Mouse (Mus musculus) CH12.LX (cell line): ENCODE results near the gene Zfp639. TPM values are rescaled to one million over a fixed set of nuclear protein-coding genes. Genes with fewer than 3 reads are reported as not detected.
A peak's percentile ranks its signal among the peaks of the same experiment; 100 is the strongest.

Experiments
- DNase-seq: peaks from one replicate; pipeline ENCODE4 v3.0.0-alpha.2; 2013; ENCODE audit errors: extremely low read depth
- H3K27ac ChIP-seq: 2 replicates; pipeline ENCODE4 v1.5.1; 2012; ENCODE audit warnings: low read depth, mild to moderate bottlenecking, control low read depth, moderate library complexity; ENCODE audit not compliant: insufficient read depth
- H3K27me3 ChIP-seq: replicated peaks from 2 replicates; pipeline ENCODE3; 2012; ENCODE audit warnings: inconsistent platforms
- H3K36me3 ChIP-seq, 2 experiments: replicated peaks in 1 of 2; 2 replicates each; pipeline versions ENCODE3 to v1.6.1; 2012; ENCODE audit warnings: inconsistent platforms in 1 of 2, low read length in 1 of 2, mild to moderate bottlenecking in 1 of 2, mixed read lengths in 1 of 2, moderate library complexity in 1 of 2; ENCODE audit not compliant: control insufficient read depth in 1 of 2, insufficient read depth in 1 of 2
- H3K4me1 ChIP-seq, 2 experiments: 2 replicates each; pipeline ENCODE4 v1.6.1; 2012; ENCODE audit warnings: inconsistent platforms in 1 of 2, moderate library complexity in 1 of 2; ENCODE audit not compliant: insufficient read depth in 2 of 2, control insufficient read depth in 1 of 2
- H3K4me2 ChIP-seq: 2 replicates; pipeline ENCODE4 v1.6.1; 2012; ENCODE audit warnings: low read depth, mild to moderate bottlenecking, control low read depth; ENCODE audit not compliant: poor library complexity, insufficient read depth, severe bottlenecking
- H3K4me3 ChIP-seq, 3 experiments: fragments of 150-350 bp in 1 of 3; sonication (generic) in 1 of 3; replicated peaks in 1 of 3; 2 replicates each; pipeline versions ENCODE3 to v1.5.1; 2011 to 2012; ENCODE audit warnings: low read depth in 2 of 3, low read length in 2 of 3, mild to moderate bottlenecking in 2 of 3, moderate library complexity in 2 of 3, control low read depth in 1 of 3, improper control_type of control experiment in 1 of 3, inconsistent platforms in 1 of 3, mixed read lengths in 1 of 3; ENCODE audit not compliant: poor library complexity in 1 of 3
- H3K79me2 ChIP-seq: replicated peaks from 2 replicates; pipeline ENCODE4 v1.6.1; 2012; ENCODE audit warnings: mild to moderate bottlenecking, moderate library complexity; ENCODE audit not compliant: control insufficient read depth, poor library complexity, insufficient read depth, severe bottlenecking; ENCODE audit errors: extremely low read depth
- H3K9ac ChIP-seq: 2 replicates; pipeline ENCODE4 v1.6.1; 2012; ENCODE audit warnings: low read depth, mild to moderate bottlenecking, control low read depth, moderate library complexity; ENCODE audit not compliant: insufficient read depth
- H3K9me3 ChIP-seq: replicated peaks from 2 replicates; pipeline ENCODE3; 2012; ENCODE audit warnings: low read length, inconsistent platforms, mixed read lengths
- BHLHE40 ChIP-seq: IDR thresholded peaks from 2 replicates; pipeline ENCODE4 v1.6.1; 2011; ENCODE audit warnings: mild to moderate bottlenecking, low read depth, low read length, improper control_type of control experiment
- CHD1 ChIP-seq: IDR thresholded peaks from 2 replicates; pipeline ENCODE4 v1.6.1; 2012; ENCODE audit warnings: low read depth, low read length, improper control_type of control experiment, inconsistent platforms
- CHD2 ChIP-seq: IDR thresholded peaks from 2 replicates; pipeline ENCODE4 v1.6.1; 2011; ENCODE audit warnings: low read length, improper control_type of control experiment
- CTCF ChIP-seq, 2 experiments: IDR thresholded peaks in 1 of 2; conservative IDR thresholded peaks in 1 of 2; 2 replicates each; pipeline ENCODE4 v1.5.1; 2011 to 2012; ENCODE audit warnings: low read depth in 2 of 2, low read length in 2 of 2, improper control_type of control experiment in 1 of 2, inconsistent platforms in 1 of 2, mild to moderate bottlenecking in 1 of 2, moderate library complexity in 1 of 2
- E2F4 ChIP-seq: IDR thresholded peaks from 2 replicates; pipeline ENCODE4 v1.6.1; 2011; ENCODE audit warnings: low read depth, low read length, improper control_type of control experiment; ENCODE audit not compliant: insufficient replicate concordance
- EP300 ChIP-seq: IDR thresholded peaks from 2 replicates; pipeline ENCODE4 v1.6.1; 2011; ENCODE audit warnings: low read length, improper control_type of control experiment
- ETS1 ChIP-seq: conservative IDR thresholded peaks from 2 replicates; pipeline ENCODE4 v1.6.1; 2012; ENCODE audit warnings: low read depth, mild to moderate bottlenecking, inconsistent platforms, low read length, improper control_type of control experiment, moderate library complexity
- HCFC1 ChIP-seq: IDR thresholded peaks from 2 replicates; pipeline ENCODE4 v1.6.1; 2012; ENCODE audit warnings: low read depth, mild to moderate bottlenecking, inconsistent platforms, low read length, improper control_type of control experiment
- JUN ChIP-seq: IDR thresholded peaks from 2 replicates; pipeline ENCODE4 v1.6.1; 2011; ENCODE audit warnings: low read depth, mild to moderate bottlenecking, low read length, improper control_type of control experiment, moderate library complexity; ENCODE audit not compliant: insufficient read depth
- JUND ChIP-seq: conservative IDR thresholded peaks from 2 replicates; pipeline ENCODE4 v1.6.1; 2011; ENCODE audit warnings: low read depth, low read length, improper control_type of control experiment
- KAT2A ChIP-seq: IDR thresholded peaks from 2 replicates; pipeline ENCODE4 v1.6.1; 2012; ENCODE audit warnings: low read length, improper control_type of control experiment, inconsistent platforms; ENCODE audit not compliant: insufficient replicate concordance
- MXI1 ChIP-seq: IDR thresholded peaks from 2 replicates; pipeline ENCODE4 v1.6.1; 2011; ENCODE audit warnings: mild to moderate bottlenecking, low read depth, low read length, improper control_type of control experiment
- NELFE ChIP-seq: IDR thresholded peaks from 2 replicates; pipeline ENCODE4 v1.6.1; 2011; ENCODE audit warnings: low read depth, low read length, improper control_type of control experiment
- NRF1 ChIP-seq: IDR thresholded peaks from 2 replicates; pipeline ENCODE4 v1.6.1; 2014; ENCODE audit warnings: low read depth, mild to moderate bottlenecking, inconsistent platforms, low read length, improper control_type of control experiment, moderate library complexity
- POLR2AphosphoS2 ChIP-seq: IDR thresholded peaks from 2 replicates; pipeline ENCODE4 v1.6.1; 2011; ENCODE audit warnings: low read depth, low read length, improper control_type of control experiment
- TBP ChIP-seq: conservative IDR thresholded peaks from 2 replicates; pipeline ENCODE4 v1.6.1; 2011; ENCODE audit warnings: low read depth, low read length, improper control_type of control experiment
- USF1 ChIP-seq: IDR thresholded peaks from 2 replicates; pipeline ENCODE4 v1.6.1; 2014; ENCODE audit warnings: low read depth, mild to moderate bottlenecking, inconsistent platforms, low read length, improper control_type of control experiment
- USF2 ChIP-seq: conservative IDR thresholded peaks from 2 replicates; pipeline ENCODE4 v1.6.1; 2011; ENCODE audit warnings: low read depth, low read length, improper control_type of control experiment
- ZC3H11A ChIP-seq: IDR thresholded peaks from 2 replicates; pipeline ENCODE4 v1.6.1; 2012; ENCODE audit warnings: low read depth, mild to moderate bottlenecking, inconsistent platforms, low read length, improper control_type of control experiment
- ZKSCAN1 ChIP-seq: IDR thresholded peaks from 2 replicates; pipeline ENCODE4 v1.6.1; 2012; ENCODE audit warnings: low read depth, inconsistent platforms, low read length, improper control_type of control experiment, borderline replicate concordance
- ZMIZ1 ChIP-seq: IDR thresholded peaks from 2 replicates; pipeline ENCODE4 v1.6.1; 2012; ENCODE audit warnings: low read depth, mild to moderate bottlenecking, inconsistent platforms, low read length, improper control_type of control experiment
- ZNF384 ChIP-seq: IDR thresholded peaks from 2 replicates; pipeline ENCODE4 v1.6.1; 2012; ENCODE audit warnings: low read depth, low read length, improper control_type of control experiment, inconsistent platforms
- dilution Hi-C: fragments of 300-500 bp; cut with MboI; formaldehyde crosslinking; loops from 2 replicates; pipeline ENCODE4 v1.14.3; 2020; ENCODE audit warnings: low sequenced_read_pairs; ENCODE audit not compliant: extremely low pct_unique_long_range_greater_than_20kb, extremely low pct_ligation_motif_present
- in situ Hi-C: fragments of 300-500 bp; cut with MboI; formaldehyde crosslinking; loops from 3 replicates; pipeline ENCODE4 v1.14.3; 2019; ENCODE audit warnings: low sequenced_read_pairs, low pct_ligation_motif_present, low pct_unique_long_range_greater_than_20kb, mixed read lengths
- polyA plus RNA-seq: library from polyadenylated mRNA; unstranded; fragments of >175 nt; gene quantifications from 2 replicates; pipeline ENCODE4 v1.2.1, GENCODE M21; 2012; ENCODE audit warnings: low read depth; ENCODE audit not compliant: insufficient read length
- total RNA-seq, 2 experiments: library from RNA; depleted of rRNA; stranded (reverse); fragments of 300-350 nt in 1 of 2; fragments of >200 nt in 1 of 2; gene quantifications; 2 replicates each; pipeline ENCODE4 v1.2.3; 2012 to 2014

Zfp639 gene
- total and polyA plus RNA-seq, 3 experiments: 40.3 to 96.3 (median 43.2) TPM

DNA sequence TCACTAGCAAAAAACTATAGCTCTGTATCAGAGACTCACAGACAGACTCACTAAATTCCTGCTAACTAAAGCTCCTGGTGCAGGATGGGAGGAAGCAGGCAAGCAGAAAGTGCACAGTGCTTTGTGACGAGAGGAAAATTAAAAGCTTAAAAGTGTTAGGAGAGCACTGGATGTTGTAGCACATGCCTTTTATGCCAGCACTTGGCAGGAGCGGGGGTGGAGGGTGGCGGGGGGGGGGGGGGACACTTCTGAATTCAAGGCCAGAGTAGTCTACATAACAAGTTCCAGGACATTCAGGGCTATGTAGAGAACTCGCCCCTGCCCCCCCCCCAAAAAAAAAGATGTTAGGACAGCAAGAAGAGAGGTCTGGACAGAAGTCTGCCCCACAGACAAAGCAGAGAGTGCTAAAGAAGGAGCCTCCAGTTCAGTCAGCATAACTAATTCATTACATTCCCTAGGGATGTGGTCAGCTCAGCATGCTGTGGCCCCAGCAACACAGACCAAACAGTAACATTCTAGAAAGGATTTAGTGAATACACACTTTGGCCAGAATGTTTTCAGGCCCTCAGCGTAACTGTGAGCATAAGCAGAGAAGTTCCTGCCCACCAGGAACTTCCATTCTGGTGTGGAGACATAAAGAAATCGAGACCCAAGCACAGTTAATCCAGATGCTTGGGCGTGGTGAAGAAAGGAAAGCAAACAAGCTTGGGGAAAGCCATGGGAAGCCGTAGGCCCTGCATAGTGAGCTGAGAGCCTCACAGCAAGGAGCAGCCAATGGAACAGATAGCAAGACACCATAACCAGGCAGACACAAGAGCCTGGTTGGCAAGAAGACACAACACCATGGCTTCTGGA, 14.0 kb upstream of the Zfp639 start:
- Histone ChIP-seq H3K27me3 (no peaks in the 10 kb centered on the region), H3K79me2 (no peaks in the 10 kb centered on the region), H3K4me3 (no peak overlapping the region), H3K27ac (peak overlapping the region; percentile 53), H3K4me1 (peaks cover 33 to 64% of the 10 kb centered on the region in 2 experiments), H3K9ac (peak overlapping the region; percentile 20; the same call in 1 of the 2 replicates), H3K4me2 (peak overlapping the region; percentile 14; the same call in 1 of the 2 replicates), H3K36me3 (no peaks in the 10 kb centered on the region), H3K9me3 (no peaks in the 10 kb centered on the region)
- in situ Hi-C loops (loop anchor here (10.0 kb wide), 1 partner anchor 121 kb away; no protein-coding TSS in a partner anchor), dilution Hi-C loops (no loop called here)
- TF ChIP-seq MXI1: no peak
- TF ChIP-seq POLR2AphosphoS2: no peak
- no peak for TF ChIP-seq KAT2A
- TF ChIP-seq JUN: no peak
- no peak for TF ChIP-seq CTCF (conservative IDR thresholded peaks at IDR 0.05 in 1 of 2, IDR thresholded peaks at IDR 0.05 in 1 of 2; ENCODE audit: low read depth in 2 of 2, low read length in 2 of 2)
- TF ChIP-seq ZMIZ1: no peak
- no peak for TF ChIP-seq JUND
- TF ChIP-seq ETS1: no peak
- no peak for TF ChIP-seq NRF1
- TF ChIP-seq ZNF384: no peak
- no peak for TF ChIP-seq TBP
- no peak for TF ChIP-seq ZC3H11A
- no peak for TF ChIP-seq HCFC1
- TF ChIP-seq ZKSCAN1: no peak
- no peak for TF ChIP-seq EP300
- no peak for TF ChIP-seq BHLHE40
- no peak for TF ChIP-seq USF1
- TF ChIP-seq E2F4: no peak
- TF ChIP-seq NELFE: no peak
- DNase-seq: peak; percentile 44

DNA sequence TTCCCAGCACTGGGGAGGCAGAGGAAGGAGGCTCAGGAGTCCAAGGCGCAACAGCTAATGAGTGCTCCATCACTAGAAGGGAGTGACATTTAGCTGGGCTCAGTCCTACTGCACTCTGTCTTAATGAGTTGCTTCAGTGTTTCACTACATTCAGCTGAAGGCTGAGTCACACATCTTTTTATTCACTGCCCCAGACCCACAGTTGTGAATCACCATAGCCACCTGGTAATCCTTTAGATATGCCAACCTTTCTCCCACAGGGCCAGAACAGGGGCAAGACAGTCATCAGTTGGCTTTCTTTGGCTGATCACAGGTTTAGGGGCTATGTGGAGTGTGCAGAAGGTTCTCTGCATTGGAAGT, 13.4 kb upstream of the Zfp639 start:
- H3K4me2 ChIP-seq: no peak overlapping the region
- in situ Hi-C loops: loop anchor here (10.0 kb wide), 1 partner anchor 122 kb away; no protein-coding TSS in a partner anchor

More for the DNA sequence above, 13.4 kb upstream of the Zfp639 start:
- Histone ChIP-seq H3K27ac (peak overlapping the region; percentile 53), H3K27me3 (no peaks in the 10 kb centered on the region), H3K36me3 (no peaks in the 10 kb centered on the region), H3K9ac (no peak overlapping the region), H3K4me3 (no peak overlapping the region), H3K79me2 (no peaks in the 10 kb centered on the region), H3K9me3 (no peaks in the 10 kb centered on the region), H3K4me1 (peaks cover 29 to 58% of the 10 kb centered on the region in 2 experiments)
- DNase-seq: no peak
- TF ChIP-seq CHD2 (no peak), CHD1 (no peak), USF2 (no peak), CTCF (conservative IDR thresholded peaks at IDR 0.05 in 1 of 2, IDR thresholded peaks at IDR 0.05 in 1 of 2; ENCODE audit: low read depth in 2 of 2, low read length in 2 of 2) (no peak)
- dilution Hi-C loops: no loop called here
